Mouse (Mus musculus): ENCODE data around the gene Sowahc.

GRCm38 (mm10) chr10:59249531-59249930, 27.8 kb downstream of the Sowahc start:
- no peak for TF ChIP-seq CTCF (IDR thresholded peaks at IDR 0.05)
- no peak for TF ChIP-seq EP300 (IDR thresholded peaks at IDR 0.05; ENCODE audit: insufficient read depth, low read depth, low read length)
- TF ChIP-seq POLR2A (IDR thresholded peaks at IDR 0.05; ENCODE audit: insufficient read depth, low read depth, low read length), result no peak
